Mouse (Mus musculus): ENCODE results near the gene Aldh3b2. TPM values are rescaled to one million over a fixed set of nuclear protein-coding genes. Genes with fewer than 3 reads are reported as not detected.
"Not testable (repeated sequence)": the region's sequence is repeated elsewhere in the genome, so short reads cannot be mapped to it uniquely, and the experiment has no call there.

Aldh3b2 gene
- total RNA-seq, 2 experiments from 2014 or later: 6.7 to 13.8 TPM

GRCm38 (mm10) chr19:3945872-3946564 is 26.1 kb upstream of the Aldh3b2 start:
- DNase-seq (ENCODE audit: low spot score in 2 of 2): no peak

- DNase-seq (ENCODE audit: low spot score in 2 of 2): peak; percentile 63 to 70
These were observed 25.4 kb upstream of the Aldh3b2 start for GRCm38 (mm10) chr19:3946715-3947114.

GRCm38 (mm10) chr19:3947813-3948212 is 24.3 kb upstream of the Aldh3b2 start:
- DNase-seq (ENCODE audit: low spot score in 2 of 2): no peak

GRCm38 (mm10) chr19:3948546-3948945 is 23.6 kb upstream of the Aldh3b2 start:
- DNase-seq (ENCODE audit: low spot score in 2 of 2): no peak

GRCm38 (mm10) chr19:3950331-3950730 is 21.8 kb upstream of the Aldh3b2 start:
- DNase-seq (ENCODE audit: low spot score in 2 of 2): no peak

- DNase-seq (ENCODE audit: low spot score in 2 of 2): no peak
These were observed 20.7 kb upstream of the Aldh3b2 start for GRCm38 (mm10) chr19:3951461-3951860.

- no peak for DNase-seq (ENCODE audit: low spot score in 2 of 2)
These were observed 20.0 kb upstream of the Aldh3b2 start for GRCm38 (mm10) chr19:3952099-3952498.

GRCm38 (mm10) chr19:3955033-3955432 is 17.1 kb upstream of the Aldh3b2 start:
- DNase-seq (ENCODE audit: low spot score in 2 of 2): no peak

- DNase-seq (ENCODE audit: low spot score in 2 of 2): no peak
These were observed 16.3 kb upstream of the Aldh3b2 start for GRCm38 (mm10) chr19:3955804-3956203.

GRCm38 (mm10) chr19:3957296-3958036 is 14.7 kb upstream of the Aldh3b2 start:
- DNase-seq (ENCODE audit: low spot score in 2 of 2): not testable (repeated sequence)

GRCm38 (mm10) chr19:3958470-3958869 is 13.7 kb upstream of the Aldh3b2 start, which contains the start of gene Aldh3b3:
Gene Aldh3b3 (plus strand): TSS chr19:3958645.
- DNase-seq (ENCODE audit: low spot score in 2 of 2): no peak

- DNase-seq (ENCODE audit: low spot score in 2 of 2): no peak
These were observed 13.1 kb upstream of the Aldh3b2 start for GRCm38 (mm10) chr19:3959030-3959429.

GRCm38 (mm10) chr19:3960211-3960610 is 11.9 kb upstream of the Aldh3b2 start:
- no peak for DNase-seq (ENCODE audit: low spot score in 2 of 2)

- DNase-seq (ENCODE audit: low spot score in 2 of 2): not testable (repeated sequence)
These were observed 10.3 kb upstream of the Aldh3b2 start for GRCm38 (mm10) chr19:3961805-3962204.

GRCm38 (mm10) chr19:3962469-3962868 is 9.7 kb upstream of the Aldh3b2 start:
- no peak for DNase-seq (ENCODE audit: low spot score in 2 of 2)

GRCm38 (mm10) chr19:3964030-3964429 is 8.1 kb upstream of the Aldh3b2 start:
- no peak for DNase-seq (ENCODE audit: low spot score in 2 of 2)

- DNase-seq (ENCODE audit: low spot score in 2 of 2): no peak
These were observed 5.6 kb upstream of the Aldh3b2 start for GRCm38 (mm10) chr19:3966330-3967075.

- no peak for DNase-seq (ENCODE audit: low spot score in 2 of 2)
These were observed 4.9 kb upstream of the Aldh3b2 start for GRCm38 (mm10) chr19:3967258-3967657.

- DNase-seq (ENCODE audit: low spot score in 2 of 2): not testable (repeated sequence)
These were observed 2.5 kb downstream of the Aldh3b2 start for GRCm38 (mm10) chr19:3974608-3975007.

- no peak for DNase-seq (ENCODE audit: low spot score in 2 of 2)
These were observed 3.7 kb downstream of the Aldh3b2 start for GRCm38 (mm10) chr19:3975866-3976265.

GRCm38 (mm10) chr19:3980309-3980708 is 8.2 kb downstream of the Aldh3b2 start:
- peak; percentile 68 to 78 for DNase-seq (ENCODE audit: low spot score in 2 of 2)

- no peak for DNase-seq (ENCODE audit: low spot score in 2 of 2)
These were observed 8.8 kb downstream of the Aldh3b2 start for GRCm38 (mm10) chr19:3980917-3981316.
